Mouse (Mus musculus) lung, postnatal 0 days (tissue): ENCODE data around the gene Camk1d.

Source experiments
- CTCF ChIP-seq: IDR thresholded peaks from 2 replicates; pipeline ENCODE4 v1.5.1; 2016; ENCODE audit warnings: antibody characterized with exemption, mild to moderate bottlenecking
- EP300 ChIP-seq: IDR thresholded peaks from 2 replicates; pipeline ENCODE4 v1.6.1; 2016; ENCODE audit warnings: antibody characterized with exemption, mild to moderate bottlenecking, control low read depth

GRCm38 (mm10) chr2:5636801-5637742, 77.2 kb downstream of the Camk1d start:
- no peak for TF ChIP-seq CTCF
- no peak for TF ChIP-seq EP300
